Mouse (Mus musculus) hindbrain, postnatal 0 days (tissue): ENCODE measurements around the gene Gm9837. TPM values are rescaled to one million over a fixed set of nuclear protein-coding genes. Genes with fewer than 3 reads are reported as not detected.

Experiments
- ATAC-seq: fragments of 200-750 bp; cut with Nextera tagmentation; 2 replicates; pipeline ENCODE4 v1.8.0; 2017; ENCODE audit warnings: mild to moderate bottlenecking, moderate TSS enrichment, moderate library complexity
- DNase-seq: peaks from one replicate; pipeline ENCODE4 v3.0.0-alpha.2; 2015; ENCODE audit warnings: low spot score
- H3K27ac ChIP-seq: fragments of 300-500 bp; sonication (generic); 2 replicates; pipeline ENCODE4 v1.5.1; 2014; ENCODE audit warnings: mild to moderate bottlenecking
- H3K27me3 ChIP-seq: fragments of 300-500 bp; sonication (generic); 2 replicates; pipeline ENCODE4 v1.6.1; 2014; ENCODE audit warnings: low read length, mixed read lengths; ENCODE audit not compliant: insufficient read depth
- H3K36me3 ChIP-seq: fragments of 300-500 bp; sonication (generic); 2 replicates; pipeline ENCODE4 v1.6.1; 2014; ENCODE audit warnings: low read length, mixed read lengths; ENCODE audit not compliant: insufficient read depth
- H3K4me1 ChIP-seq: fragments of 300-500 bp; sonication (generic); 2 replicates; pipeline ENCODE4 v1.6.1; 2014; ENCODE audit warnings: antibody characterized with exemption, low read length, mixed read lengths; ENCODE audit not compliant: insufficient read depth
- H3K4me2 ChIP-seq: fragments of 300-500 bp; sonication (generic); 2 replicates; pipeline ENCODE4 v1.6.1; 2014; ENCODE audit warnings: low read depth, mild to moderate bottlenecking, low read length, moderate library complexity, mixed read lengths
- H3K4me3 ChIP-seq: fragments of 300-500 bp; sonication (generic); 2 replicates; pipeline ENCODE4 v1.5.1; 2014; ENCODE audit warnings: low read length
- H3K9ac ChIP-seq: fragments of 300-500 bp; sonication (generic); replicated peaks from 2 replicates; pipeline ENCODE4 v1.6.1; 2014; ENCODE audit warnings: mild to moderate bottlenecking, low read length, moderate library complexity, mixed read lengths
- H3K9me3 ChIP-seq: fragments of 300-500 bp; sonication (generic); 2 replicates; pipeline ENCODE4 v1.6.1; 2016; ENCODE audit warnings: low read length, mixed read lengths
- CTCF ChIP-seq: IDR thresholded peaks from 2 replicates; pipeline ENCODE4 v1.5.1; 2016; ENCODE audit warnings: antibody characterized with exemption, control low read depth, low read depth
- WGBS: fragments of 180-500 bp; shearing (Covaris S2); extraction: QIAGEN DNeasy Blood & Tissue Kit; methylation state at CpG from one replicate; pipeline ENCODE4 v1.1.7; 2014; 5-methylcytosine and 5-hydroxymethylcytosine counted together
- polyA plus RNA-seq: library from polyadenylated mRNA; unstranded; fragments of >200 nt; fragmentation: Nextera tagmentation; extraction: Ambion mirVana; gene quantifications from 2 replicates; pipeline ENCODE4 v1.2.1, GENCODE M21; 2015
- total RNA-seq: library from RNA; depleted of rRNA; stranded (reverse); fragments of >200 nt; gene quantifications from 2 replicates; pipeline ENCODE4 v1.2.3, GENCODE M21; 2014

The Gm9837 gene
- total and polyA plus RNA-seq, 2 experiments from 2014 or later: not detected

GRCm38 (mm10) chr11:53466231-53466971 is 3.9 kb downstream of the Gm9837 start:
- peak; percentile 91 for TF ChIP-seq CTCF
- peak overlapping the region; percentile 50 for H3K9ac ChIP-seq
- peak overlapping the region; percentile 36 for H3K4me3 ChIP-seq
- ATAC-seq (peak; percentile 67), DNase-seq (peak; percentile 91)
- H3K36me3 ChIP-seq: no peaks in the 10 kb centered on the region
- H3K9me3 ChIP-seq: no peaks in the 10 kb centered on the region
- WGBS: 6% methylated on average over 40 of the region's 40 CpGs
- H3K4me1 ChIP-seq: peaks cover 8% of the 10 kb centered on the region
- no peak overlapping the region for H3K27ac ChIP-seq
- H3K27me3 ChIP-seq: peaks cover 28% of the 10 kb centered on the region
- peak overlapping the region; percentile 61 for H3K4me2 ChIP-seq

- Histone ChIP-seq H3K9ac (no peak overlapping the region; the same call in 1 of the 2 replicates), H3K36me3 (no peaks in the 10 kb centered on the region), H3K9me3 (no peaks in the 10 kb centered on the region), H3K27ac (no peak overlapping the region), H3K4me1 (no peaks in the 10 kb centered on the region; the same call in 1 of the 2 replicates), H3K4me3 (peak overlapping the region; percentile 40), H3K4me2 (peak overlapping the region; percentile 62), H3K27me3 (peaks cover 36% of the 10 kb centered on the region)
- ATAC-seq (no peak), DNase-seq (peak; percentile 44)
- 8% methylated on average over 55 of the region's 55 CpGs for WGBS
- no peak for TF ChIP-seq CTCF
These were observed 6.5 kb downstream of the Gm9837 start for GRCm38 (mm10) chr11:53463551-53464424.

DNA sequence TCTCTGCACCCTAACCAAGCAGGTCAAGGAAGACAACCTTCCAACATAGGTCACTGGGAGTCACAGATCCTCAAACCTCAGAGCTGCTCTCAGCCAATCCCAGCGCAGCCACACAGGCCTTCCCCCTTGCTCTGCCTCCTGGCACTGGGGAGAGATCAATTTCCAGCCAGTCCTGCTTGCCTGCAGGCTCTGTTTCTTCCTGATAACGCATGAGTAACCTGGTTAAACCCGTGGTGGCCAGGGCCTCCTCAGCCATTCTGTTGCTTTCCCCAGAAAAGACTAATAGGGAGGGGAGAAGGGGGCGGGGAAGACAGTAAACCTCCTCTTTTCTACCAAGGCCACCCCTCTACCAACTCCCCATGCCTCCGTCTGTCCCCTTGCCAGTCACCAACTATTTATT is 8.6 kb downstream of the Gm9837 start:
- ATAC-seq (no peak), DNase-seq (no peak)
- 27% methylated on average over 5 of the region's 5 CpGs for WGBS

GRCm38 (mm10) chr11:53460192-53460591 is 10.1 kb downstream of the Gm9837 start:
- no peak for TF ChIP-seq CTCF
- 80% methylated on average over 3 of the region's 3 CpGs for WGBS
- H3K9ac ChIP-seq: no peak overlapping the region
- DNase-seq (no peak), ATAC-seq (no peak)
- H3K27ac ChIP-seq: no peak overlapping the region
- no peak overlapping the region for H3K4me2 ChIP-seq
- peaks cover 37% of the 10 kb centered on the region for H3K27me3 ChIP-seq
- H3K36me3 ChIP-seq: no peaks in the 10 kb centered on the region
- H3K9me3 ChIP-seq: no peaks in the 10 kb centered on the region
- no peak overlapping the region for H3K4me3 ChIP-seq
- H3K4me1 ChIP-seq: no peaks in the 10 kb centered on the region

More for the DNA sequence above, 8.6 kb downstream of the Gm9837 start:
- Histone ChIP-seq H3K36me3 (no peaks in the 10 kb centered on the region), H3K4me2 (no peak overlapping the region), H3K27ac (no peak overlapping the region), H3K27me3 (peaks cover 42% of the 10 kb centered on the region), H3K4me1 (no peaks in the 10 kb centered on the region; the same call in 1 of the 2 replicates), H3K9ac (no peak overlapping the region), H3K4me3 (no peak overlapping the region), H3K9me3 (no peaks in the 10 kb centered on the region)
- no peak for TF ChIP-seq CTCF

DNA sequence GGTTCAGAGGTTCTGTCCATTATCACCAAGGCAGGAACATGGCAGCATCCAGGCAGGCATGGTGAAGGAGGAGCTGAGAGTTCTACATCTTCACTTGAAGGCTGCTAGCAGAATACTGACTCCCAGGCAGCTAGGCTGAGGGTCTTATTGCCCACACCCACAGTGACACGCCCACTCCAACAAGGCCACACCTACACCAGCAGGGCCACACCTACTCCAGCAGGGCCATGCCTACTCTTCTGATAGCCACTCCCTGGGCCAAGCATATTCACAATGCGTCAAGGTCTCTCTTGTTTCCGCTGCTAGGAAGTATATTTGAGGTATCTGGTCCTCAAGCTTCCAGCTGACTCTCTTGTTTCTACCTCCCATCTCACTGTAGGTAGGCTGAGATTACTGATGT is 11.3 kb downstream of the Gm9837 start:
- H3K4me2 ChIP-seq: no peak overlapping the region
- H3K4me1 ChIP-seq: no peaks in the 10 kb centered on the region
- no peaks in the 10 kb centered on the region for H3K9me3 ChIP-seq
- H3K27ac ChIP-seq: no peak overlapping the region
- no peaks in the 10 kb centered on the region for H3K36me3 ChIP-seq
- peaks cover 27% of the 10 kb centered on the region; the same call in 1 of the 2 replicates for H3K27me3 ChIP-seq
- no peak overlapping the region for H3K9ac ChIP-seq
- 58% methylated on average over 3 of the region's 3 CpGs for WGBS
- TF ChIP-seq CTCF: no peak
- ATAC-seq: no peak
- DNase-seq: no peak
- no peak overlapping the region for H3K4me3 ChIP-seq

- H3K9me3 ChIP-seq: no peaks in the 10 kb centered on the region
- no peaks in the 10 kb centered on the region for H3K4me1 ChIP-seq
- no peak for DNase-seq
- peak overlapping the region; percentile 38 for H3K4me3 ChIP-seq
- H3K36me3 ChIP-seq: no peaks in the 10 kb centered on the region
- no peak for TF ChIP-seq CTCF
- H3K27ac ChIP-seq: no peak overlapping the region
- H3K27me3 ChIP-seq: peaks cover 19% of the 10 kb centered on the region; the same call in 1 of the 2 replicates
- H3K9ac ChIP-seq: peak overlapping the region; percentile 49
- peak; percentile 48; the same call in 1 of the 2 replicates for ATAC-seq
- peak overlapping the region; percentile 60 for H3K4me2 ChIP-seq
- WGBS: 8% methylated on average over 28 of the region's 29 CpGs
These were observed 12.8 kb downstream of the Gm9837 start for GRCm38 (mm10) chr11:53457372-53457954.
